Mouse (Mus musculus) lung, postnatal 36 days (tissue): ENCODE measurements at regions not wholly inside any gene's neighbourhood (a gene's known extent, or its start where the extent isn't known, plus 50 kb on each side); places are given as distances from the start of the nearest gene placed in this dataset.
A peak's percentile ranks its signal among the peaks of the same experiment; 100 is the strongest.

Experiments
- DNase-seq: peaks from one replicate; pipeline ENCODE4 v3.0.0; 2022; ENCODE audit warnings: mixed read lengths

GRCm38 (mm10) chr15:42768396-42768795 is 2634.2 kb downstream of the 9330182O14Rik start:
- DNase-seq = no peak

- DNase-seq = no peak
These were observed 2645.7 kb downstream of the 9330182O14Rik start for GRCm38 (mm10) chr15:42779903-42780302.

GRCm38 (mm10) chr15:42801217-42801616 is 2667.1 kb downstream of the 9330182O14Rik start:
- DNase-seq = no peak

DNA sequence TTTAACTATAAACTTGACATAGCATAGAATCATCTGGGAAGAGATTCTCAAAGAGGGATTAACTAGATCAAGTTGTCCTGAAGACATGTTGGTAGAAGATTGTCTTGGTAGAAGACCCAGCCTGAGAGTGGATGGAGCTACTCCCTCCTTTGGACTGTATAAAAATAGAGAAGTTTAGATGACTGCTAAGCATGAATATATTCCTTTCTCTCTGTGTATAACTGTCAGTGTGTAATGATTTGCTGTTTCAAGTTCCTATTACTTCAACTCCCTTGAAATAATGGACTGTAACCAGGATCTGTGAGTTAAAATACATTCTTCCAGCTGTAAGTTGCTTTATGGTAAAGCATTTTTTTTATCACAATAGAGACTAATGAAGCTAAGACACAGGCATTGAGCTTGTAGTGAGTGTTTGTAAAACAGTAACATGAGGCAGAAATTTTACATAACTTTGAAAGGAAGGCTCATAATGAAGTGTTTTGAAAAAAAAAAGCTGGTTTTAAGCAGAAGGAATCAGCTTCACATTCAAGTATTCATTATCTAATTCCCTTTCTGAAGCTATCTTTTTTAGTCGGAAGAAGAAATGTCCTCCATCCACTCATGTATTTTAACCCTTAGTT is 2676.8 kb downstream of the 9330182O14Rik start:
- DNase-seq = no peak

GRCm38 (mm10) chr15:42815026-42815724 is 2681.0 kb downstream of the 9330182O14Rik start:
- no peak for DNase-seq

DNA sequence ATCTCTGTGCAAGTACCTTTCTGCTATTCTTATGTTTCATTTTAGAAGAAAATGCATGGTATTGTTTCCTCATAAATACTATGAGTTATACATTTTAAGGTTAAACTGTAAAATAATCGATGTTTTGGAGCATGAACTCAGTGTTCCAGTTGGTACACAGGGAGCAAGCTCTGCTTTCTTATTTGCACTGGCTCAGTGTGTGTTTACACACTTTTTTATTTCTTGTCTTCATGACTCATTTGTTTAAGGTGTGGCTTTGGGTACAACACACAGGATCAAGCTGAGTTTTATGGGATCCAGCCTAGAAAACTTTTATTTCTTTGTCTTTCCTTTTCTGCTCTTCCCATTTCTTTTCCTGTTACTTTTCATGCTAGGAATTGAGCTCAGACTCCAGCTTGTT is 2704.7 kb downstream of the 9330182O14Rik start:
- DNase-seq = no peak

- no peak for DNase-seq
These were observed 2715.8 kb downstream of the 9330182O14Rik start for GRCm38 (mm10) chr15:42850003-42850402.

GRCm38 (mm10) chr15:42872491-42872890 is 2738.3 kb downstream of the 9330182O14Rik start:
- no peak for DNase-seq

DNA sequence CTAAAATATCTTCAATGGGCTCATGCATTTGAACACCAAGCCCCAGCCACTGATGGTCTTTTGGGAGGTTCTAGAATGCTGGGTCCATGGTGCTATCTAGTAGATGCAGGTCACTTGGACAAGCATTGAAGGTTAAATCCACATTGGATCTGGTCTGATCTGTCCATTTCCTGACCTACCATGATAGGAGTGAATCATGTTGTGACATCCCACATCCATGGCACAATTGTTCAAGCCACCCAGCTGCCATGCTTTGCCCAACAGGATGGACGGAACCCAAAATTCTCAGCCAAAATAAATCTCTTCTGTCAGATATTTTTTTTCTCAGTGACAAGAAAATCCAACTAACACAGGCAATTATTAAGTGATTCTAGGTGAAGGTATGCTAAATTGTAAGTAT is 2760.4 kb downstream of the 9330182O14Rik start:
- DNase-seq = no peak

GRCm38 (mm10) chr15:42900056-42900455 is 2765.9 kb downstream of the 9330182O14Rik start:
- no peak for DNase-seq

GRCm38 (mm10) chr15:42901782-42902181 is 2767.6 kb downstream of the 9330182O14Rik start:
- no peak for DNase-seq

DNA sequence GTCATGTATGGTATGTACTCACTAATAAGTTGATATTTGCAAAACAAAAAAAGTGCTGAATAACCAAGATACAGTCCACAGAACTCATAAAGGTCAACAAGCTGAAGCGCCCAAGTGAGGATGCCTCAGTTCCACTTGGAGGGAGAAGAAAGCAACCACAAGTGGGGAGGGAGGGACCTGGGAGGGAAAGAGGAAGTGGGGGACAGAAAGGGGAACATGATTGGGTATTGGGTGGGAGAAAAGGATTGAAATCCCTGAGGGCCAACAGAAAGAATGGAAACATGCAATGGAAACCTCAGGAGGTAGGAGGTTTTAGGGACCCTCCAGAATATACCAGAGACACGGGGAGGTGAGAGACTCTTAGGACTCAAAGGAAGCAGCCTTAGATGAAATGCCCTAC is 2777.2 kb downstream of the 9330182O14Rik start:
- no peak for DNase-seq

- DNase-seq = no peak
These were observed 2778.7 kb downstream of the 9330182O14Rik start for GRCm38 (mm10) chr15:42912880-42913279.

- DNase-seq = no peak
These were observed 2779.1 kb downstream of the 9330182O14Rik start for GRCm38 (mm10) chr15:42913285-42913684.

DNA sequence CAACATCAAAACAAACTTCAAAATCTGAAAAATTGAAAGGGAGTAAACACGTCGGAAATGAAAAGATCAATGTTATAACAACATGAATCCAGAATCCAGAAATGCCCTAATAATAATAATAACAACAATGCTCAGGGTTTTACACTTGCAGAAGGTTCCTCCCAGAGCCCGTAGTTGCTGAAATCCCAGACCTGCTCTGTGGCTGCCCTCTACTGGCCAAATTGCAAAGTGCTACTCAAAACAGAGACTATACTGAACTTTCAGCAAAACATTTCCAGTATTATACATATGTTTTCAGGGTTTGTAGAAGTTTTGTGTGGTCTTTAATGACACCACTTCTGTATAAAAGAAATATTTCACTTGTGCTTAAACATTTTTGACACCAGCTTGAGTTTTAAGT is 2779.9 kb downstream of the 9330182O14Rik start:
- peak; percentile 72 for DNase-seq

GRCm38 (mm10) chr15:42915195-42915594 is 2781.0 kb downstream of the 9330182O14Rik start:
- no peak for DNase-seq

DNA sequence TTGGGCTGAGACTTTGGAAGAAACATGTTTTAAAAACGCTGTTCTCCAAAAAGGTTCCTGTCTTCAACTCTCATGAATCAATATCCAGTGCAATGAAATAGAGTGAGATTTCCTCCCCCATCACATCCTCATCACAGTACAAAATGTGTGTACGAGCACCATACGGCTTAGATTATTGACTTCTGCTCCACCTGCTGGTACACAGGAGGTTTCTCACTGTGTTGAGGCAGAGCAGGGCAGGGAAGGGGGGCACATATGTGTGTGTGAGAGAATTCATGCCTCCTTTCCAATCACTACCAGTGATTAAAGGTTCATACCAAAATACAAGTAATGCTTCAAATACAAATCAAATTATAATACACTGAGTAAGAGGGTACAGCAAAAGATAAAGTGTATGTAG is 2787.5 kb downstream of the 9330182O14Rik start:
- DNase-seq = no peak

DNA sequence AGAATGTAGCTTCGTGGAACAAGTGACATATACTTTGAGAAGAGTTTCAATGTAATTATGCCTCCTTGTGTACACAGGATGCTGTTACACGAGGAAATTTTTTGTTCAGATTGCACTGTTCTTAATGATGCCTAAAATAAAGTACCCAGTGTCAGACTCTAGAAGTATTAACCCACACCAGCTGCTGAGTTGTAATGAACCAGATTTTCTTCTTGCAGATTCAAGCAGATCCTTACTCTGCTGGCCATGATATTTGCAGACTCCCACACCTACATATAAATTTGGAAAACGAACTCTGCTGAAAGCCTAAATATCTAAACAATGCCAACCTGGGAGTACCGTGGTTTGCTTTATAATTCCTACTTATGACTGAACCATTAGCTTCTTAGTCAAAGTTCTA is 2794.2 kb downstream of the 9330182O14Rik start:
- DNase-seq = no peak

GRCm38 (mm10) chr15:42944610-42945009 is 2810.4 kb downstream of the 9330182O14Rik start:
- no peak for DNase-seq

- DNase-seq = no peak
These were observed 2821.0 kb downstream of the 9330182O14Rik start for GRCm38 (mm10) chr15:42955167-42955566.

GRCm38 (mm10) chr15:42962747-42963338 is 2828.7 kb downstream of the 9330182O14Rik start:
- DNase-seq = peak; percentile 82

DNA sequence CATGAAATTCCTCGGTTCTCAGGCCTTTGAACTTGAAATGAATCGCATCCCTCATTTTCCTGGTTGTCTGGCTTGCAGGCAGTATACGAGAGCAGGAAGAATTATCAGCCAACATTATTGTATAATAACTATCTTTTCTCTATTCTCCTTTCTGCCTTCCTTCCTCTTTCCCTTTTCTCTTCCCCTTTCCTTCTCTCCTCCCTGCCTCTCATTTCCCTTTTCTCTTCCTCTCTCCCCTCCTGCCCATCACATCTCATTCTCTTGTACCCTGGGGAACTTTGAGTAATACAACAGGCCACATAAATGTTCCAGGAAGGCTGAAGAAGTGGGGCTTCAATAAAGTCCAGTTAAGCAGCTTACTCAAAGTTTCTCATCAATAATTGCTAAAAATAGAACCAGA is 2831.1 kb downstream of the 9330182O14Rik start:
- no peak for DNase-seq
